Mouse (Mus musculus): ENCODE data around the gene Gm13697.

Gm13697 gene

DNA sequence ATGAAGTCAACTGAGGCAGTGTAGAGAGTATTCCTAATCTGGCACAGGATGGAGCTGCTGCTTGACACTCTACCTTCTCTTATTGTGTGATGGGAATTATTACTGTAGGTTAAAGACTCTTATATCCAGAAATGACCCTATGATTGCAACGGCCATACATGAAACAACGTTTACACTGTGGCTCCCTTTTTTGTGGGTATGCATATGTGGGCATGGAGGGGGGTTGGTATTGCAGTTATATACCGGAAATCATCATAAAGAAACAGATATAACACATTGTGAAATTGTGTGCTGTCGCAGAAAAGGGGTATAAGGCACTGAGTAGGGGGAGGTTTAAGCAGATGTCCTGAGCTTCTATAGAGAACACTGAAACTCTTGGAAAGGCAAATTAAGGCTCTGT is 51.5 kb downstream of the Gm13697 start:
- no peak for DNase-seq (ENCODE audit: low spot score)
